Mouse (Mus musculus) myocyte (in vitro differentiated cells): ENCODE measurements at regions not wholly inside any gene's neighbourhood (a gene's known extent, or its start where the extent isn't known, plus 50 kb on each side); places are given as distances from the start of the nearest gene placed in this dataset.
"Not testable (repeated sequence)": the region's sequence is repeated elsewhere in the genome, so short reads cannot be mapped to it uniquely, and the experiment has no call there.

Experiments used
- MAX ChIP-seq: IDR thresholded peaks from one replicate; pipeline ENCODE4 v1.6.1; 2011; ENCODE audit warnings: low read depth, mild to moderate bottlenecking, control low read depth
- MYOG ChIP-seq, 3 experiments: IDR thresholded peaks; one replicate each; pipeline ENCODE4 v1.6.1; 2011; ENCODE audit warnings: control low read depth in 2 of 3, low read depth in 2 of 3, mild to moderate bottlenecking in 2 of 3; ENCODE audit not compliant: insufficient read length in 2 of 3, control insufficient read depth in 1 of 3, insufficient read depth in 1 of 3
- POLR2A ChIP-seq: IDR thresholded peaks from one replicate; pipeline ENCODE4 v1.6.1; 2011; ENCODE audit warnings: low read depth, mild to moderate bottlenecking, control low read depth, moderate library complexity; ENCODE audit not compliant: insufficient read length

- TF ChIP-seq POLR2A; MAX; MYOG (IDR thresholded peaks at IDR 0.05; ENCODE audit: control insufficient read depth in 1 of 3, insufficient read depth in 1 of 3, insufficient read length in 2 of 3, low read depth in 2 of 3): not testable (repeated sequence)
Measured at GRCm38 (mm10) chr14:53599299-53599698, 654.6 kb downstream of the Dad1 start.
